Mouse (Mus musculus) left cerebral cortex, postnatal 25 days (tissue): ENCODE results near the gene Gm5751. TPM values are rescaled to one million over a fixed set of nuclear protein-coding genes. Genes with fewer than 3 reads are reported as not detected.
A peak's percentile ranks its signal among the peaks of the same experiment; 100 is the strongest.
"Not testable (repeated sequence)": the region's sequence is repeated elsewhere in the genome, so short reads cannot be mapped to it uniquely, and the experiment has no call there.

ENCODE experiments used
- DNase-seq, 2 experiments: peaks; one replicate each; pipeline ENCODE4 v3.0.0; 2022; ENCODE audit warnings: low spot score in 2 of 2, mixed read lengths in 1 of 2
- intact Hi-C: fragments of 180-260 bp; cut with DNase I; formaldehyde crosslinking; loops from one replicate; pipeline ENCODE4 v1.15.1; 2025
- total RNA-seq, 2 experiments: library from RNA; stranded (reverse); gene quantifications; 2 replicates each; pipeline ENCODE4 v1.2.3; 2021

Gene Gm5751
- total RNA-seq: not detected

GRCm38 (mm10) chrX:8873953-8874352 is at the start of gene Gm5751:
TSS of gene Gm5751 (plus strand) at chrX:8874253.
- DNase-seq: not testable (repeated sequence)
- intact Hi-C loops: loop anchor here (1.0 kb wide), 1 partner anchor 33 kb away; no protein-coding TSS in a partner anchor

GRCm38 (mm10) chrX:8832043-8832442 is 42.0 kb upstream of the Gm5751 start:
- intact Hi-C loops: no loop called here
- peak; percentile 55 to 58 for DNase-seq

GRCm38 (mm10) chrX:8843694-8844093 is 30.4 kb upstream of the Gm5751 start, which contains the start of gene Gm6592:
TSS of gene Gm6592 (plus strand) at chrX:8843994.
- no peak for DNase-seq
- intact Hi-C loops: no loop called here

- DNase-seq: no peak
- intact Hi-C loops: no loop called here
Observed at GRCm38 (mm10) chrX:8852486-8852885, 21.6 kb upstream of the Gm5751 start.

- peak; percentile 69 to 85 for DNase-seq
- intact Hi-C loops: loop anchor here (2.0 kb wide), 1 partner anchor 58 kb away; no protein-coding TSS in a partner anchor
Observed at GRCm38 (mm10) chrX:8864331-8864730, 9.7 kb upstream of the Gm5751 start.

GRCm38 (mm10) chrX:8884336-8884735 is 10.3 kb downstream of the Gm5751 start:
- intact Hi-C loops: no loop called here
- DNase-seq: no peak

- no peak for DNase-seq
- intact Hi-C loops: loop anchor here (5.0 kb wide), 1 partner anchor 55 kb away; no protein-coding TSS in a partner anchor
Observed at GRCm38 (mm10) chrX:8891975-8892342, 17.9 kb downstream of the Gm5751 start.

GRCm38 (mm10) chrX:8892343-8893155 is 18.5 kb downstream of the Gm5751 start, which contains the start of gene B630019K06Rik:
TSS of gene B630019K06Rik (plus strand) at chrX:8892382.
- intact Hi-C loops: loop anchor here (5.0 kb wide), 1 partner anchor 55 kb away; no protein-coding TSS in a partner anchor

GRCm38 (mm10) chrX:8893182-8893651 is 19.2 kb downstream of the Gm5751 start:
- intact Hi-C loops: loop anchor here (5.0 kb wide), 1 partner anchor 54 kb away; no protein-coding TSS in a partner anchor
- DNase-seq: peak; percentile 5 to 6

More at GRCm38 (mm10) chrX:8892343-8893155, 18.5 kb downstream of the Gm5751 start, which contains the start of gene B630019K06Rik:
- peak; percentile 49 to 55 for DNase-seq

GRCm38 (mm10) chrX:8900823-8901222 is 26.8 kb downstream of the Gm5751 start:
- DNase-seq: no peak
- intact Hi-C loops: no loop called here

GRCm38 (mm10) chrX:8901906-8902472 is 27.9 kb downstream of the Gm5751 start:
- peak in 1 of 2 experiments; percentile 5 for DNase-seq
- intact Hi-C loops: no loop called here

GRCm38 (mm10) chrX:8921080-8921479 is 47.0 kb downstream of the Gm5751 start:
- no peak for DNase-seq
- intact Hi-C loops: no loop called here

GRCm38 (mm10) chrX:8921813-8922607 is 48.0 kb downstream of the Gm5751 start:
- no peak for DNase-seq
- intact Hi-C loops: loop anchor here (2.0 kb wide), 1 partner anchor 57 kb away; no protein-coding TSS in a partner anchor

GRCm38 (mm10) chrX:8927308-8927707 is 53.3 kb downstream of the Gm5751 start:
- no peak for DNase-seq
- intact Hi-C loops: no loop called here

Other genes with a start within 250 kb of the Gm5751 start
- not detected for gene Ssxb8, start 183.4 kb upstream of the Gm5751 start, total RNA-seq
- not detected for gene Ssx9, start 125.8 kb upstream of the Gm5751 start, total RNA-seq
- gene Ssxb5, start 70.6 kb upstream of the Gm5751 start, total RNA-seq: not detected
- not detected for gene Gm6592, start 30.3 kb upstream of the Gm5751 start, total RNA-seq
- 10 to 100 TPM; 31.8 to 34.0 TPM for gene B630019K06Rik, start 18.1 kb downstream of the Gm5751 start, total RNA-seq
- not detected for gene Fthl17b, start 88.7 kb downstream of the Gm5751 start, total RNA-seq
- not detected for gene Fthl17c, start 102.3 kb downstream of the Gm5751 start, total RNA-seq
- not detected for gene Fthl17d, start 112.5 kb downstream of the Gm5751 start, total RNA-seq
- not detected for gene Fthl17e, start 159.2 kb downstream of the Gm5751 start, total RNA-seq
- not detected for gene Fthl17f, start 188.8 kb downstream of the Gm5751 start, total RNA-seq
- not detected for gene 4930402K13Rik, start 230.3 kb downstream of the Gm5751 start, total RNA-seq